Mouse (Mus musculus) ZHBTc4 (cell line): ENCODE data around the gene Tmprss7.

Experiments used
- DNase-seq: peaks from one replicate; pipeline ENCODE4 v3.0.0-alpha.2; 2011; ENCODE audit warnings: low read depth, low spot score

Tmprss7 gene

DNA sequence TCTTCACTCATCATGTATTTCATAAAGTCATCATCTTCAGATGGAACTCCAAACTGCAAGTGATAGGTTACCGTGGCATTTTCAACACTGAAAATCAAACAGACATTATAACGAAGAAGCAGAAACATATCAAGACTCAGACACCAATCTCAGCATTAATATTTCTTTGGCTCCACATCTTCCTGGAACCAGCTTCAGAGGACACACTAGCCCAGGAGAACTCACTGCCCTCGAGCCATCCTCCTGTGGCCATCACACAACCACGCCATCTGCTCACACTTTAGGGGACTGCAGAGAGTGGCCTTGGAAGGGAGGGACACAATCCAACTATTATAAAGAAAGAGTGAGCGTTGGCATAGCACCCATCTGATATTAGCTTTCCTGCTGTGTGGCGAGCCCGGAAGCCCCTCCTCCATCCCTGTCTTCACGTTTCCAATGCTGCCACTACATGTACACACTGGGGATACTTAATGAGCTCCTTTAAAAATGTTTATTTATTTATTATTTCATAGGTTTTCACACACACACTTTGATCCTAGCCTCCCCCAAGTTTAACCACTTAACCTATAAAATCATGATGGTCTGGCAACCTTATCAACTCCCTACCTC lies 63.9 kb downstream of the Tmprss7 start:
- no peak for DNase-seq

DNA sequence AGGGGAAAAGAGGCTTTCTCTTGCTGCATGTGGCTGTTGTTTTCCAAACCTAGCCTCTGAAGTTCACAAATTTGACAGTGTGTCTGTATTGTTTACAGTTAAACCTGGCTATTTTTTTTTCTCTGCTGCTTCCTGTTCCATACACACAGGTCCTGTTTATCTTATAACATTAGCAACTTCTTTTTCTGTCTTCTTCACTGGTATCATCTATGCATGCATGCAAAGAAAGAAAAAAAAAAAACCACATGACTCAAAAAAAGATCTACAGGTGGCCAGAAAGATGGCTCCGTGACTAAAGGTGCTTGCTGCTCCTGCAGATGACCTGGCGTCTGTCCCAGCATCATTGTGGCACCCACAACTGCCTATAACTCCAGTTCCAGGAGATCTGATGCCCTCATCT lies 68.1 kb downstream of the Tmprss7 start:
- no peak for DNase-seq

DNA sequence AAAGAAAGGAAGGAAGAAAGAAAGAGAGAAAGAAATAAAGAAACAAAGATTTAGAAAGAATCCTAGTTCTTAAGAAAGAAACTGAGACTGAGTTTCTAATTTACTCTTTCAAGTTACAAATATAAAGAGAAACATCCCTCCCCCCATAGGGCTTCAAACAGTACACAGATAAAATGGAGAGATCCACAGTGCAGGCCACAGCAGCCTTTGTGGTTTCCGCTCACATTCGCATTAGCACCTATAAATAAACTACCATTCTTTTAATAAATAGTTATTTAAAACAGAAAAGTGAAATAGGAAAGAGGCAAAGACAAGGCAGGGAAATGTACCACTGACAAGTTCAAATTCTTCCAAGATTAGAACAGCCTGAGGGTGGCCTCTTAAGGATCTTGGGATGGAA lies 68.7 kb downstream of the Tmprss7 start:
- no peak for DNase-seq

DNA sequence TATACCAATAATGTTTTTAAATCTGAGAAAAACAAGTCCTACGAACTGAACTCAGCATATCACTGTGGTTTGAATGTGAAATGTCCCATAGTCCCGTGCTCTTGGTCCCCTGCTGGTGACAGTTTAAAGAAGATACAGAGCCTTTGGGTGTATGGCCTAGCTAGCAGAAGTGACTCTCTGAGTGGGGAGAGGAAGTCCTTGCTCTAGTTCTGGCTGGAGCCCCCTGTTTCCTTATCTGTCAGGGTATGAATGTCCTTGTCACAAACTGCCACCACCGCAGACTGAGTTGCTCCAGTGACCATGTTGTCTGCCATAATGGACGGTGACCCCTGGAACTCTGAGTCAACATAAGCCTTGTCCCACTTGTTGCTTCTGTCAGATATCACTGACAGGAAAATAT lies 70.2 kb downstream of the Tmprss7 start:
- DNase-seq: no peak

DNA sequence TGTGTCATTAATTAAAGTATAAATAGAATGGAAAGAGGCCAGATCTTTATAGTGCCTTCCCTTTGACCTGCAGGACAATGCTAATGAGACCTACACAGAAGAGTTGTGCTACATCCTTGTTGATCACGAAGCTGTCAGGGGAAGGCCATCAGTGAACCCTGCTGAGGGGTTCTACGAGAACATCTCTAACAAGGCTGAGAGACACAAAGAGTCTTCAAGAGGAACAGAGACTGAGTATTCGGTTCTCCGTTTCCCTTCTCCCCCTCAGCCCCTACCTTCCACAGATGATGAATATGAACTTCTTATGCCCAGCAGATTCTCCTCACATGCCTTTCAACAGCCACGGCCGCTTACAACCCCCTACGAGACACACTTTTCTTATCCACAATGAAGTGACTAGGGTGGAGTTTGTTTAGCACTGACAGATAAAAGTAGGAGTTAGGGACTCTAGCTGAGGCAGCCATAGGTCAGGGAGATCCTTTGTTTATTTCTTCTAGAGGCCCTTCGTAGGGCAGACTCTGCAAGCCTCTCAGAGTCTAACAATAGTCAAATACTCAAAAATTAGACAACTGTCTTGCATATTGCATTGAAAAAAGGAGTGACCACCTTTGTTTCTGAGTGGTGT lies 73.6 kb downstream of the Tmprss7 start:
- DNase-seq: no peak

DNA sequence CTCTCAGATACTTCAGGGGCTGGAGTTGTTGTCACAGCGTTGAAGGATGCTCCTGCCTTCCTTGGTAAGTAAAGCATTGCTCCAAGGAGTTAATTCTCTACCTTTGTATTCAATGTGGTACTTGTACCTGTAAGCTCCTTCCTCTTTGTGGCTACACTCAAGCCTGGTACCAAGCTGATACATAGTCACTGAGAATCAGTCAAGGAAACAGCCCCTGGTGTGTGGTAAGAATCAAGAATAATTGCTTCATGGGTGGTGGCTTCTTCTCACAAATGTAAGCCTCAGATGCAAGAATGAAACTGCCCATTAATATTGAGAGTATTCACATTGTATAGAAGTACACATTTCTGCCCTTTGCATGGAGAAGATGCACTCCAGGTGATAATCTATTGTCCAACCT lies 77.5 kb downstream of the Tmprss7 start:
- no peak for DNase-seq

DNA sequence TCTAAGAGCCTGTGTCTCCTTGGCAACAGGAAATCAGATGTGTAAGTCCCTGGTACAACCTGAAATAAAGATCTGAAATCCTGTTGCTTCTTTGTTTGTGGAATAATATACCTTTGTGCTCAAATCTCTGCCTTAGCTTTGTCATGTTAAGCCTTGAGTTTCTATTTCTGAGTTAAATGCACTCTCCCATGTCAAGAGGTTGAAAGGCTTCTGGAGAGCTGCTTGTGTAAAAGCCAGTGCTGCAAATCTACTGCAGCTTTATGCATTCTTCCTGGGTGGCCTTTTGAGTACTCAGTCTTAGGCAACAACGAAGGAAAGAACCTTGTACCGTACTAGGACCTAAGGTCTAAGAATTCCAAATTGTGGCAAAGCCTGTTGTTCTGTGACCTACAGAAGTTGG lies 80.2 kb downstream of the Tmprss7 start:
- DNase-seq: peak; percentile 2

DNA sequence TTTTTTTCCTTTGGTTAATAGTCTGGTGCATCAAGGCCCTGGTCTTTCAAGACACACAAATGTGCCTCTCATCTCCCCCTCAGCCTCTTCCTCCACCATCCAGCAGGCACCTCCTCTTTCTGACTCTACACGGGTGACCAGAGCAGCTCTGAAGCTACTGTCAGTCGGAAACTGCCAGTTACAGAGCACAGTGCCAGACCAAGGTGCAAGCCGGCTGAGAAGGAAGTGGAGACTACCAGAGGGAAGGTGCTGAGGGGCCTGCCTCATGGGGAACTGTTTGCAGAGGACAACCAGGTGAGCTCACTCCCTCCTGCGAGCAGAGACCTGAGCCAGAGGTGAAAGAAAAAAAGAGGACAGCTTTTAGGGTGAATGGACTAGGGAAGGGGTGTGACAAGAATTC lies 83.2 kb downstream of the Tmprss7 start, which contains the start of gene Gcsam:
Gene Gcsam, plus strand, starts transcription at position 114 of the 400 bp plus-strand sequence.
- DNase-seq: no peak

DNA sequence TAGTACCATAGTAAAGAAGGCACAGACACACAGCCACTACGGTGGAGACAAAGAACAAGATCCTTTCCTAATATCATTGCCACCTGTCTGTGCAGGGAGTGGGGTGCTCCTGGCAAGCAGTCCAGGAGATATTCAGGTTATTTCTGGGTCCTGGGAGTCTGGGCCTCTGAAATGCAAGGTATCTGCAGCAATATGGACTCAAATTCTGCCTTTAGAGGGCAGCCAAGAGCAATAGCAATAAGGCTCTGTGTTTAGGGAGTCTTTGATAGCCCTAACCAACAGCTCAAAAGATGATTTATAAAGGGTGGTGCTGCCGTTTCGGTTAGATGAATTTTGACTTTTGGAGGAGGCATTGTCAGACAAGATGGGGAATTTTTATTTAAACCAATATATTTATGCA lies 84.2 kb downstream of the Tmprss7 start:
- DNase-seq: peak; percentile 24

DNA sequence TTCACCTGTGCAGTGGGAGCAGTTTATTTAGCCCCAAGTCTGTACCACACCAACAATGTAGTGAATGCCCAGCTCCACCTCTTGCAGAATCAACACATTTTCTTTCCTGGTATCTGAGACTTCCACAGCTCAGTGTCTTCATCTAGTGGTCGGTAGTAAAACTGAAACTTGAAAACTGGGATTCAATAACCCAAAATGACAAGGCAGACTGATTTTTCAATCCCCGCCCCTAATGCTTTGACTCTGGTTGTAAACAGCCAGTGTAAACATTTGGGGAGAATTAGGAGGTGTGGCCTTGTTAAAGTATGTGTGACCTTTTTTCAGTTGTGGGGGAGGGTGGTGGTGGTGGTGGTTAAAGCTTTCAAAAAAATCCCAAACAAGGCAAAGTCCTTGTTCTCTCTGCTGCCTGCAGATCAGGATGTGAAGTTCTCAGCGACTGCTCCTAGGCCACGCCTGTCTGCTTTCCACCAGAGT lies 84.9 kb downstream of the Tmprss7 start:
- DNase-seq: peak; percentile 5
